Mouse (Mus musculus) 3134 (cell line): Measurements from ENCODE around the gene C130050O18Rik.
"Not testable (repeated sequence)": the region's sequence is repeated elsewhere in the genome, so short reads cannot be mapped to it uniquely, and the experiment has no call there.

Source experiments
- DNase-seq: peaks from one replicate; pipeline ENCODE4 v3.0.0-alpha.2; 2011; ENCODE audit warnings: low spot score; ENCODE audit not compliant: insufficient read length; ENCODE audit errors: extremely low read depth

The C130050O18Rik gene

DNA sequence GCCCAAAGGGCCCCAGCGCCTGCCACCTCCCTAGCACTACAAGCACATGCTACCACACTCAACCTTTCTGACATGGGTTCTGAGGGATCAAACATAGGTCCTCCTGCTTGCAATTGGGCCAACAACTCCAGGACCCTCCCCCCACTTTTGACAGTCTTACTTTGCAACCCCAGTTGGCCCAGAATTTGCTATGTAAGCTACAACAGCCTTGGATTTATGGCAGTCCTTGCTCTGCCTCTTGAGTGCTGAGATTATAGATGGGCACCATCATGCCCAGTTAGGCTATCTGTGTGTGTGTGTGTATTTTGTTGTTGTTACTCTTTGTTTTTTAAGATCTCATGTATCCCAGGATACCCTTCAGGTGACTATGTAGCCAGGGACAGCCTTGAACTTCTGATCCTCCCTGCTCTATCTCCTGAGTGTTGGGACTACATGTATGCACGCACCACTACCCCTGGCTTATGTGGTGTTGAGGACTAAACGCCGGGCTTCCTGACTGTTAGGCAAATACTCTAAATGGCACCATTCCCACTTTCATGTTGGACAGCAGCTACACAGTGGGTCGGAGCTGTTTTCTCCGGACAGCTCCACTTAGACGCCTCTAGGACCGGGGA, 25.2 kb upstream of the C130050O18Rik start:
- peak; percentile 37 for DNase-seq

DNA sequence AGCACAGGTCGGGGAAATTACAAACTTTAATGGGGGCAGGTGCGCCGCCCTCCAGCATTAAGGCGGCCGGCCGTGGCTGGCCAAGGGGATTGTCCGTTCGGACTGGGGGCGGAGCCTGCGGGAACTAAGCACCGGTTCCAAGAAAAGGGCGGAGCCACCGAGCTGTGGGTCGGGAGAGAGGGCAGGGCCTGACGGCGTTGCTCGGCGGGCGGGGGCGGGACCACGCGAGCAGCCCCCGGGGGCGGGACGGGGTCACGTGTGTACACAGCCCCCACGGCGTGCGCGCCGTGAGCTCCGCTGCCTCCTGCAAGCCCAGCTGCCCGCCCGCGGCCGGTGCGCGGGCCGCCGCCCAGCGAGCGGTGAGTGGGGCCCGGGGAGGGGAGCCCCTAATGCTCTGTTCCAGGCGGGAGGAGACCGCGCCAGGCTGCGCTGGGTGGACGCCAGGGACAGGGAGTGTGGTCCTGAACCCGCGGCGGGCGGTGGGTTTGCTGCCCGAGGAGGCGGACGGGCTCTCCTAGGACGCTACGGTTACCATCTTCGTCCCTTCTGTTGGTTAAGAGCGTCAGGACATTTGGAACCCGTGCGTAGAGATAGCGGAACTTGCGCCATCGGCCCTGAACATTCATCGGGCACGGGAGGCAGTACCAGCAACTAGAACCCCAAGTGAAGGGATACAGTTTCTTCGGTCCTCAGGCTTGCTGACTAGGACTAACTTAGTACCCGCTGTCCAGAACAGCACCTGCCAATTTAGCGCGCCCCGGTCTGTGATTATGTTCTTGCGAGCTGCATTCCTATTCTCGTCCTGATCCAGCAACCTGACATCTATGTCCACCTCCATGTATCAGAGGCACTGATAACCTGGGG, 24.5 kb upstream of the C130050O18Rik start:
- DNase-seq = peak; percentile 96

DNA sequence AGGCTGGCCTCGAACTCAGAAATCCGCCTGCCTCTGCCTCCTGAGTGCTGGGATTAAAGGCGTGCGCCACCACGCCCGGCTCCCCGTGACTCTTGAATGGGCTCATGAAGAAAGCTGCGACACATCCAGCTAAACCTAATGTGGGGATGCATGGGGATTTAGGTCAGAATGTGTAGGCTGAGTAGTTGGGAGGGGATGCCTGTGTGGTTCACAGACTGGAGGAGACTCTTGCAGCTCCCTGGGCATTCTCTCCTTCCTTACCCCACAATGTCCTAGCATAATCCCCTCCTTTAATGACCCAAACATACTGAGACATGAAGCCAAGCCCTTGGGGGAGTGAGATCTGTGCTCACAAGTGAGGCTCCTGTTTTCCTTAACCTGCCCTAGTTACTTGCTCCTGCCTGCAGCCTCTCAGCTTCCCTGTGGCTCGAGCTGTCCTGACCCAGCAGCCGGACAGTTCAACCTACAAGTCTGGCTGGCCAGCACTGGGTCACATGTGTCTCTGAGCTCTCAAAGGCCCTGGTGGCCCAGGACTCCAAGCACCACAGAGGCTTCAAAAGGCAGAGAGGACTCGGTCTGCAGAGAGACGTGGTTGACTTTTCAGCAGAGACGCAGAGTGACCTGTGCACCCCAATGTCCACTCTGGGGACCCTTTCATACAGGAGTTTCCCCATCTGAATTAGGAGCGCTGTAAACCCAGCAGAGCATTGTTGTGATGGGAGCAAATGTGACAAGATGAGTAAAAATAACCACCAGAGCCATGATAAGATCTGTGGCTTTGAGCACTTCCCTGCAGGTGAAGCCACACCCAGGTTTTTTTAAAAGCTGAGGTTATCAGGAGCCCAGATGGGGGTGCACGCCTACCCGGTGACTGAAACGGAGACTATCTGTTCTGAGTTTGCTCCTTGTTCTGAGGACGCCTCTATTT, 23.2 kb upstream of the C130050O18Rik start:
- DNase-seq = no peak

DNA sequence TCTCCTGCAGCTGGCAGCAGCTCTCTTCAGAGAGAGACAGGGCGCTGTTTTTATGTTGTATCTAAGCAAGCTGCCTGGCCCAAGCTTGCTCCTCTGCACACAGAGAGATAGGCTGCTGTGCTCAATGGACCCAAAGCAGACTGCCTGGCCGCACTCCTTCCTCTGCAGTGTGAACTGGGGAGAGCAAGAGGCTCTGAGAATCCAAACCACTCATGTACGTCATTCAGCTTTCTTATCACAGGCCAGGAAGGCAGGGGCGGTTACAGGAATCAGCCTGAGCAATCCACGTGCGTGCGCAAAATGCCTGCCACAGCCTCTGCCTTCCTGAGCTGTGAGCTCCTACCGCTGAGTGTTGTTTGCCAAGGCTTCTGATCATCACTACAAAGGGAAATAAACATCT, 22.3 kb upstream of the C130050O18Rik start:
- no peak for DNase-seq

DNA sequence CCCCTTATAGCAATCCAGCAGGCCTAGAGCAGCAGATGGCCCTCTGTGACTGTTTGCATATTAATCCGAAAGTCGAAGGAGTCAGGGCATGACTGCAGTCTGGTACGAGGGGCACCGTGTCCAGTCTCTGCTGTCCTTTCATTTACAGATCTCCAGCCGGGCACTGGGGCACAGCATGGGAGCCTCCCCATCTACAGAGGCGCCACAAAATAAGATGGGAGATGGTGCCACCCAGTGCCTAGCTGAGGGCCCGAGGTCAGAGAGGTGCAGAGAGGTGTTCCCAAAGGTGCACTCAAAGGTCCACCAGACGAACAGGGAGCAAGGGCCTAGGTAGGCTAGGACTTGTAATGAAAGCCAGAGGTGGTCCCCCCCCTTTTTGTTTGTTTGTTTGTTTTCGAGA, 21.8 kb upstream of the C130050O18Rik start:
- DNase-seq = no peak

DNA sequence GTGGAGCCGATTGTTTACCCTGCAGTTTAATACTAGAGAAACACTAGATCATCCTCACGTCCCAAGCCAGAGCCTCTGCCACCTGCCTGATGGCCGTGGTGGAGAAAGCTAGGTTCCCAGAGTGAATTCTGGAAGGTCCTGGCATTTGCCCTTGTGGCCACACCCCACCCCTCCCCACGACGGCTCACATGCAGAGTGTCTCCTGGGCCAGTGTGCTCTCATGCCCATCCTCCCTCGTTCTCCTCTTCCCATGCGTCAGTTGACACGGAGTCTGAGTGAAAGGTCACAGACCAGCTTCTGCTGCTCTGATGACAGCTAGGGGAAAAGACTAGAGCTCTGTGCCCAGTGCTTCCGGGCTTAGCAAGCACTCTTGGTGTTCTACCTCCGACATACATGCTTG, 20.5 kb upstream of the C130050O18Rik start:
- no peak for DNase-seq

DNA sequence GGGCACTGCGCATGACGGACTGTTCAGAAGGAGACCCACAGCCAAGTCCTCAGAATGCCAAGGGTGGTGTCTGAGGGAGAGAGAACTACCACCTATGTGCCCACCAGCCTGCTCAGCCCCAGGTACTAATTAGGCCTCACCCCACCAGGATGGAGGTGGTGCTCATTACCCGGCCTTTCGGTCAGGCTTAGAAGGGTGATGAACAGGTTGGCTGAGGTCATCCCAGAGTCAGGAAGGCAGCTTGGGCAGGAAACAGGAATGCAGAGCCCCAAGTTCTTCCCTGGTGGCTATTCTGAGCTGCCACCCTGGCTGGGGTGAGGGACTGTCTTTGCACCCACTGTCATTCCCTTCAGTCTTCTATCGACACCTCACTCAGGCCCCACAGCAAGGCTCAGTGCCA, 19.0 kb upstream of the C130050O18Rik start:
- no peak for DNase-seq

DNA sequence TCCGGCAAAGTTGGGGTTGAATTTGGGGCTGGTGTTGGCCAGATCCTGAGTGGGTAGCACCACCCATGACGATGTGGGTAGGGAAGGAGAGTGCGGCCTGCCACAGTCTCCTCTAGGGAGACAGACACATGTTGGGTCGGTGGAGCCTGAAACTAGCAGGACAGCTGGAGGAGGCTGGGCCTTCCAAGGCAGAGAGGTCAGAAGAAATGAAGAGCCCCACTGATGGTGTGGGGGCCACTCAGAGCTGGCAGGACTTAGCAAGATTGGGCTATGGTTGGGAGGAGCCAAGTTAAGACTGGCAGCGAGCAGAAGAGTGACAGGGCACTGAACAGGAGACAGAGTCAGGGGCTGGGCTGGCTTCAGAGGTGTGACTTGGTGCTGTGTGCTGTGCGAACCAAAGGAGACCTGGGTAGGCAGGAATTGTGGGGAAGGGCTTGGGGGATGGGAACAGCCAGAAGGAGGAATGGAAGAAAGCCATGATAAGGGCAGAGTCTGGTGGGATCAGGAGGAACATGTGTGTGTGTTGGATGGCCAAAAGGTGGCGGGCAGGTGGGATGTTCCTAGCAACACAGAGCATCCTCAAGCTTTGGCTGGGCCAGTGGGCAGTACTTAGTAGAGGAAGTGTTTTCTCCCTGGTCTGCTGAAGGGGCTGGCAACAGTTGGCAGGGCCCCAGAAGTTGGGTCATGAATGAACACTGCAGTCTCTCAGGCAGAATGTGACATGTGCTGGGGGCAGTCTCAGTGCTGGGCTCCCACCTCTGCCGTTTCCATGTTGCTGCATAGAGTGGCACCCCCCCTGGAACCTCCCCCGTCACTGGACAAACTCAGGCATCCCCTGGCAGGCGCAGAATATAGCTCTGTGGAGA, 17.5 kb upstream of the C130050O18Rik start:
- no peak for DNase-seq

DNA sequence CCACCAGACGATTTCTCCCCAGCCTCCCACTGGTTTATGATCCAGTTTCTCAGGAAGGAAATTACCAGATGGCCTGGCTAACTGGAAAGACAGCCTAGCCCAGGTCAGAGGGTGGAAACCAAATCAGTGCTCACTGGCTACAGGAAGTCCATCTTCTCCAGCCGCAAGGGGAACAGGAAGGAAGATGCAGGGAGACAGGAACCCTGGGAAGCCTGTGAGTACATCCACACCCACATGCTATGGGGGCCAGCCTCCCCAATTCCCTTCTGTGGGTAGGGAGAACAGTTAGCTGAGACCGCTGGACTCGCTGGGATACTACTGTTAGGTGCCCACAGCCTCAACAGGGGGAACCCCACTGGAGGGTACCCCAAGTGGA, 16.9 kb upstream of the C130050O18Rik start:
- no peak for DNase-seq

DNA sequence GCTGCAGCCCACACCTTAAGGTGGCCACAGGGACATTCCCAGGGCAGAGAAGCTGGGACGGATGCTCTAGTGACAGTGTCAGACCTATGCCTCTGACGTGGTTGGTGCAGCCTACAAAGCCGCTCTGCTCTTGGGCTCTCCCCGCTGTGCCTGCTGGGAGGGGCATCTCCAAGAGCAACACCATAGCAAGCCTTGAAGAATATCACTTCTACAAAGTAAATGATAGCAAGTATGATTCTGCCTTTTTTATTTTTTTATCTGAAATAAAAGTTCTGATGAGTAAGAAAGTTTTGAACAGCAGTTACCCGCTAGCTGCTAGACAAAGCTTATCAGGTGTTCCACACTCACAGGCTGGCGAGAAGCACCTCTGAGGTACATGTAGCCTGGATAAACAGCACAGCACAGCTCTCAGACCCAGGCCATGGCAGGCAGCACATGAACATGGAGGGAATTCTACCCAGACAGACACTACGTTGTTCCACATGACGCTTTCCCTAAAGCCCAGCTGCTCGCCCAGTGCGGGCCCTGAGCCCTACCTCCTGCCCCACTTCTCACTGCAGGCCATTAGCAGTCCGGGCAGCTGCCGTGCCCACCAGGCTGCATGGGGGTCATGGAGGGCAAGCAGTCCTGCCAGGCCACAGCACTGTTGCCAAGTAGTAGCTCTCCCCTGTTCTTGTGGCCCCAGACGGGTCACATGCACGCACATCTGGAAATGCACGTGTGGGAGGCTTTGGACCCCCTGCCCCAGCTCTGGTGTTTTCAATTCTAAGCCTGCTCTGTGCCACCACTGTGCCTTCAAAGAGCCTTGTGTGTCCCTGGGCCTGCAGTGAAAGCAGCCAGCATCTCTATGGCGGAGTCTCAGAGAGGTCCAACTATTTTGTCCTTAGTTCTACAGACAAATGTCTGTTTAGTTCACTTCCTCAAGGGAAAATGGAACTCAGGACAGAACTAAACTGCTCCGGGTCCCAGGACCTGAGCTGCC, 16.1 kb upstream of the C130050O18Rik start:
- no peak for DNase-seq

DNA sequence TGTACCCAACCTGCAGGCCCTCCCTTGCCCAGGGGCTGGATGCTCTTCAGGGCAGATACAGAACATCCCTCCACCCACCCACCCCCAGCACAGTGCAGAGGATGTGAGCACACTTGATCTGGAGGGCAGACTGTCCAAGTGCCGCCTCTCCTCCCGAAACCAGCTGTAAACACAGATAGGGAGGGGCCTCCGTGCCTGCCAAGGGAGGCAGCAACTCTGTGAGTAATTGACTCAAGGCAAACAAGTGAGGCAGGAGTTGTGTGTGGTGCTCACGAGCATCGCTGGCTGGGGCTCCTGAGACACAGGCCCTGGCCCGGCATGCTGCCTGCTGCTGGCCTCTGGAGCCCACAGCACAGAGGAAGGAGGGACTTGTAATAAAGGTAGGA, 15.4 kb upstream of the C130050O18Rik start:
- peak; percentile 71 for DNase-seq

DNA sequence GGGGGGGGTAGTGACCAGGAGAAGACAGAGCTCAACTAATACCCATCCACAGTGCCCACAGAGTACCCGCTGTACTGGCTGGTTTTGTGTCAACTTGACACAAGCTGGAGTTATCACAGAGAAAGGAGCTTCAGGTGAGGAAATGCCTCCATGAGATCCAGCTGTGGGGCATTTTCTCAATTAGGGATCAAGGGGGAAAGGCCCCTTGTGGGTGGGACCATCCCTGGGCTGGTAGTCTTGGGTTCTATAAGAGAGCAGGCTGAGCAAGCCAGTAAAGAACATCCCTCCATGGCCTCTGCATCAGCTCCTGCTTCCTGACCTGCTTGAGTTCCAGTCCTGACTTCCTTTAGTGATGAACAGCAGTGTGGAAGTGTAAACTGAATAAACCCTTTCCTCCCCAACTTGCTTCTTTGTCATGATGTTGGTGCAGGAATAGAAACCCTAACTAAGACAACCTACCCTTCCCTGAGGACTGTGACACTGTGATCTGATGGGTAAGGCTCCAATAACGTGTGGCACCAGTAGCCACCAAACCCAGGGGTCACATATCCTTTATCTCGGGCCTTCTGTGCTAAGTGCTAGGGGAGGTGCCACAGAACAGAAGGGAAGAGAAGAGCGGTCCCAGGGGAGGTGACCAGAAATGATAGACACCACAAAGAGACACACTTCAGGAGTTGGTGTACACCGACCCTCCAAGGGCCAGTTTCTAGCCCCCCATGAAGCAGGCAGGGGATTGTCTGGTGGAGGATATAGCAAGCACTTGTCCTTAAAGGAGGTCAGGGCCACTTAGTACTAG, 14.6 kb upstream of the C130050O18Rik start:
- not testable (repeated sequence) for DNase-seq

DNA sequence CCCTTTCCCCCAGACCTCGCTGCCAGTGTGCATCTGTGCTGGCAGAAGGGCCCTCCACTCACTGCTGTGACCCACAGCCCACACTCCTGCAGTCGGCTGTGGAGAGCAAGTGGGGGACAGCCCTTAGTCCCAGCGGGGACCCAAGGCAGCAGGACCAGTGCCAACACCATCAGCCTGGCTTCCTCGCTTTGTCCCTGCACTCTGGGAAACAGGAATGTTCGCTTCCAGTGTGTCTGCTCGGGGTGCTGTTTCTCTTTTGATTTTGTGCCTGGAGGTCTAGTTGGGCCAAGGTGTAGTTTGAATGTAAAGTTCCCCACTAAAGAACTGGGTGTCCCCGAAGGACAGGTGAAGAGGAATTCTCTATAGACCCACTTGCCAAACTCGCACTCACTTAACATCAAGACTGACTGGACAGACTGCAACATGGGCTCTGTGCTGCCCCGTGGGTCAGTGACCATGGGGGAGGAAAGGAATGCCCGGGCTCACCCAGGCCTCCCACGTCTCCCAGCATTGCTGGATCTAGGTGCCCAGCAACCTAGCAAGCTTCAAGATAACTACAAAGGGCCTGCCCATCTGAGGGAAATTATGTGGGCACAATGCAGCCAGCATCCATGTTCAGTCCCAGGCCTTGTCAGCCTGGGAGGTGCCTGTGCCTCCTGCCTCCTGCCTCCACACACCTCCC, 13.6 kb upstream of the C130050O18Rik start:
- DNase-seq = no peak

DNA sequence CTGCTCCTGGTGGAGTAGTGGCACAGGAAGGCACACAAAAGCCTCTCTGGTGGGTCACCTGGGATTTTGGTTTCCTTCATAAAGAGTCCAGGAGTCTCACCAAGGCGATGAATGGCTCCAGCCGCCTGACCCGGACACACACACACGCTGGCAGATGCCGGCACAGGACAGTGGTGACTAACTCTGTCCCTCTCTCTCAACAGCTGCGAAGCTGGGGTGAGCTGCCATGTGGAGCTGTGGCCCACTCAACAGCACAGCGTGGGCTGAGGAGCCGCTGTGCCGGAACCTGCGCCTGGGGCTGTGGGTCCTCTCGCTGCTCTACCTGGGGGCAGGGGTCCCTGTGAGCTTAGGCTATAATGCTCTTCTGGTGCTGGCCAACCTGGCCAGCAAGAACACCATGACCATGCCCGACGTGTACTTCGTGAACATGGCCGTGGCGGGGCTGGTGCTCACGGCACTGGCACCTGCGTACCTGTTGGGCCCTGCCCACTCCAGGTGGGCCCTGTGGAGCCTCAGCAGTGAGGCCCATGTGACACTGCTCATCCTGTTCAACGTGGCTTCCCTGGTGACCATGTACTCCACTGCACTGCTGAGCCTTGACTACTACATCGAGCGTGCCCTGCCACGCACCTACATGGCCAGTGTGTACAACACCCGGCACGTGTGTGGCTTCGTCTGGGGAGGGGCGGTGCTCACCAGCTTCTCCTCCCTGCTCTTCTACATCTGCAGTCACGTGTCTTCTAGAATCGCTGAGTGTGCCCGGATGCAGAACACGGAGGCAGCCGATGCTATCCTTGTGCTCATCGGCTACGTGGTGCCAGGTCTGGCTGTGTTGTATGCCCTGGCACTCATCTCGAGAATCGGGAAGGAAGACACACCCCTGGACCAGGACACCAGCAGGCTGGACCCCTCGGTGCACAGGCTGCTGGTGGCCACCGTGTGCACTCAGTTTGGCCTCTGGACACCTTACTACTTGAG, 12.6 kb upstream of the C130050O18Rik start:
- no peak for DNase-seq

DNA sequence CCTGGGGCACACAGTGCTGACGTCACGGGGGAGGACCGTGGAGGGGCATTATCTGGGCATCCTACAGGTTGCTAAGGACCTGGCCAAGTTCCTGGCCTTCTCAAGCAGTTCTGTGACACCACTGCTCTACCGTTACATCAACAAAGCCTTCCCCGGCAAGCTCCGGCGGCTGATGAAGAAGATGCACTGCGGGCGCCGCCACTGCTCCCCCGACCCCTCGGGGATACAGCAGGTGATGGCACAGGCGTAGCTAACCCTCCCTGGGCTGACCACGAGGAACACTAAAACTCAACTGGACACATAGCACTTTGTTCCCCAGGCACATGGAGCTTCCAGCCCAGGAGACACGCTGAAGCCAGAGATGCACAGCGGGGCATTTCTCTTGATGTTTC, 11.9 kb upstream of the C130050O18Rik start:
- no peak for DNase-seq

DNA sequence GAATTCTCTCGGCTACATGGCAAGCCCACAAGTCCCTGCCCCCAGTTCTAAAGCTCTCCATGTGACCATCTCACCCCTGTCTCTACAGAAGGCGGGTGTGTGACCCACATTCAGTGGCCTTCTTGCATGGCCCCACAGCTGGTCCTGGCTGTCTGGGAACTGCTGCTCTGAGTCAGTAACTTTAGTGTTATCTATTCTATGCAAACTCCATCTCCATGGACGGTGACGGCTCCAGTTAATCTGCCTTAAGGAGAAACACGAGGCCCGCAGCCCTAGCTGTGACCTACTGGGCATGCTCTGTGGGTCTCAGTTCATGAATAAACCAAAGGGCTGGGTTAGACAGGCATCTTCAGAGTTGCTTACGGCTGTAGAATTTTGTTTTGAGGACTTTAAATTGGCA, 10.7 kb upstream of the C130050O18Rik start:
- DNase-seq = no peak

DNA sequence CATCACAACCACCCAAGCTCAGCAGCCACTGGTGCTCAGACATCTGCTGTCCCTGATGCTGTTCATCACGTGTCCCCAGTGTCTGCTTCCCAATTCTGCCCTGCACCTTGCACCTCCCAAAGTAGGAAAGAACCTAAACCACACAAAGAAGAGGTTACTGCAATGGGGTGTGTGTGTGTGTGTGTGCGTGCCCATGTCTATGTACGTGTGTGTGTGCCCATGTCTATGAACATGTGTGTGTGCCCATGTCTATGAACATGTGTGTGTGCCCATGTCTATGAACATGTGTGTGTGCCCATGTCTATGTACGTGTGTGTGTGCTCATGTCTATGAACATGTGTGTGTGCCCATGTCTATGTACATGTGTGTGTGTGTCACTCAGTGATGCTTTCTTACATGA, 9.6 kb upstream of the C130050O18Rik start:
- DNase-seq = no peak
